In genomic region chr11:88114871-88115301, GRCm38 (mm10) we compare ENCODE assay signal across 8 mouse cellular contexts. TPM values are rescaled to one million over a fixed set of nuclear protein-coding genes. Genes with fewer than 3 reads are reported as not detected.
DNase-seq lines count a peak whose midpoint lies in the region; ATAC-seq lines count a peak whose summit lies in the region.
"Had no signal": no experiment of that assay in that cellular context is flagged by ENCODE, and none has a peak within 500 bp of the region (broad histone marks: within the 10 kb centered on the region; RNA-seq: fewer than 3 reads in every experiment).

No protein-coding gene starts in this region.

- H3K27me3 ChIP-seq in embryonic facial prominence, embryonic 11.5 days (ENCODE audit: control insufficient read depth, insufficient read depth, low read length) = no peaks in the 10 kb centered on the region
- H3K27me3 ChIP-seq in heart, embryonic 14.5 days (ENCODE audit: control insufficient read depth, insufficient read depth, low read length) = no peaks in the 10 kb centered on the region
- no peaks in the 10 kb centered on the region for H3K27me3 ChIP-seq in kidney, embryonic 15.5 days
- no peaks in the 10 kb centered on the region for H3K27me3 ChIP-seq in megakaryocyte, embryonic 14.5 days (replicated peaks)

- no peak overlapping the region for H3K4me2 ChIP-seq in embryonic facial prominence, embryonic 11.5 days (ENCODE audit: low read depth, low read length)
- H3K4me2 ChIP-seq in heart, embryonic 14.5 days (ENCODE audit: low read length) = peak overlapping the region; percentile 35
- 0 out of 2 replicates have a peak overlapping the region, but pooled peaks have one; percentile 17 for H3K4me2 ChIP-seq in kidney, embryonic 15.5 days
- H3K4me2 ChIP-seq: liver, embryonic 15.5 days had no signal

- no peak overlapping the region for H3K27ac ChIP-seq in embryonic facial prominence, embryonic 11.5 days (replicated peaks; ENCODE audit: low read depth, low read length)
- H3K27ac ChIP-seq in heart, embryonic 14.5 days (replicated peaks in 1 of 2; ENCODE audit: control insufficient read depth in 1 of 2, insufficient read depth in 1 of 2, low read depth in 2 of 2, low read length in 2 of 2) = peak overlapping the region; percentile 61 to 79
- peak overlapping the region; percentile 74 for H3K27ac ChIP-seq in kidney, embryonic 15.5 days
- H3K27ac ChIP-seq: liver, embryonic 15.5 days had no signal

- no peak for ATAC-seq in embryonic facial prominence, embryonic 11.5 days (replicated peaks; ENCODE audit: insufficient number of reproducible peaks, low FRiP score, low TSS enrichment, low read depth)
- no peak for ATAC-seq in heart, embryonic 14.5 days (ENCODE audit: insufficient number of reproducible peaks, insufficient read depth, low FRiP score, low read depth)
- peak; percentile 30; the same call in 1 of the 2 replicates for ATAC-seq in kidney, embryonic 15.5 days (replicated peaks; ENCODE audit: low FRiP score)

- no peaks in the 10 kb centered on the region for H3K9me3 ChIP-seq in embryonic facial prominence, embryonic 11.5 days (replicated peaks; ENCODE audit: control insufficient read depth, low read length)
- H3K9me3 ChIP-seq in heart, embryonic 14.5 days (ENCODE audit: control insufficient read depth, low read length) = no peaks in the 10 kb centered on the region
- no peaks in the 10 kb centered on the region for H3K9me3 ChIP-seq in kidney, embryonic 15.5 days (replicated peaks)
- no peaks in the 10 kb centered on the region for H3K9me3 ChIP-seq in megakaryocyte, embryonic 14.5 days
- H3K9me3 ChIP-seq: liver, embryonic 15.5 days had no signal

- DNase-seq in adrenal gland, postnatal 14 days = peak; percentile 68
- peak; percentile 42 for DNase-seq in embryonic facial prominence, embryonic 11.5 days (ENCODE audit: low spot score)
- peak; percentile 20 for DNase-seq in thymus, postnatal 25 days
- no peak for DNase-seq in cerebellum, adult 11-12 months

- no peak overlapping the region for H3K4me3 ChIP-seq in embryonic facial prominence, embryonic 11.5 days (ENCODE audit: low read depth, low read length)
- H3K4me3 ChIP-seq in heart, embryonic 14.5 days (ENCODE audit: control insufficient read depth in 1 of 2, insufficient read depth in 1 of 2, low read depth in 1 of 2, low read length in 2 of 2) = no peak overlapping the region
- H3K4me3 ChIP-seq in kidney, embryonic 15.5 days (replicated peaks) = no peak overlapping the region
- H3K4me3 ChIP-seq in megakaryocyte, embryonic 14.5 days (replicated peaks) = peak overlapping the region; percentile 78
- H3K4me3 ChIP-seq: liver, embryonic 15.5 days had no signal

- H3K36me3 ChIP-seq in embryonic facial prominence, embryonic 11.5 days (replicated peaks; ENCODE audit: control insufficient read depth, insufficient read depth, low read depth, low read length) = no peaks in the 10 kb centered on the region
- no peaks in the 10 kb centered on the region for H3K36me3 ChIP-seq in heart, embryonic 14.5 days (ENCODE audit: control insufficient read depth, insufficient read depth, low read length)
- H3K36me3 ChIP-seq in kidney, embryonic 15.5 days = no peaks in the 10 kb centered on the region
- peaks cover 43% of the 10 kb centered on the region for H3K36me3 ChIP-seq in megakaryocyte, embryonic 14.5 days (replicated peaks; ENCODE audit: low read length)
- H3K36me3 ChIP-seq: liver, embryonic 15.5 days had no signal

- peaks cover 12% of the 10 kb centered on the region for H3K4me1 ChIP-seq in embryonic facial prominence, embryonic 11.5 days (ENCODE audit: control insufficient read depth, insufficient read depth, low read length)
- H3K4me1 ChIP-seq in heart, embryonic 14.5 days (ENCODE audit: control insufficient read depth in 2 of 2, insufficient read depth in 2 of 2, low read length in 2 of 2) = peaks cover 69 to 83% of the 10 kb centered on the region in 2 experiments
- peaks cover 70% of the 10 kb centered on the region for H3K4me1 ChIP-seq in kidney, embryonic 15.5 days
- H3K4me1 ChIP-seq in megakaryocyte, embryonic 14.5 days = peaks cover 100% of the 10 kb centered on the region

- 33% methylated on average over 8 of the region's 8 CpGs for WGBS in embryonic facial prominence, embryonic 11.5 days
- 9% methylated on average over 8 of the region's 8 CpGs for WGBS in heart, embryonic 14.5 days
- 19% methylated on average over 8 of the region's 8 CpGs for WGBS in kidney, embryonic 15.5 days

- no peak overlapping the region for H3K9ac ChIP-seq in embryonic facial prominence, embryonic 11.5 days (replicated peaks; ENCODE audit: low read length)
- peak overlapping the region; percentile 57 for H3K9ac ChIP-seq in heart, embryonic 14.5 days (ENCODE audit: low read length)
- 0 out of 2 replicates have a peak overlapping the region, but pooled peaks have one; percentile 1 for H3K9ac ChIP-seq in kidney, embryonic 15.5 days
- H3K9ac ChIP-seq: liver, embryonic 15.5 days had no signal

RNA-seq across cellular contexts. Expression of gene Cuedc1, which starts 17.0 kb away (rescaled TPM):
- 37.9 and 41.9 TPM in 2 replicates for total RNA-seq in adrenal gland, postnatal 14 days (2021)
- 11.2 and 13.1 TPM in 2 replicates for polyA plus RNA-seq in embryonic facial prominence, embryonic 11.5 days (2014; fragmentation: Nextera tagmentation; extraction: Ambion mirVana)
- 14.3 and 17.0 TPM in 2 replicates for polyA plus RNA-seq in heart, embryonic 14.5 days (2014; fragmentation: Nextera tagmentation; extraction: Ambion mirVana)
- 18.8 and 23.4 TPM in 2 replicates for polyA plus RNA-seq in kidney, embryonic 15.5 days (2015; fragmentation: Nextera tagmentation; extraction: Ambion mirVana)
- 294 and 346 TPM in 2 replicates for polyA plus RNA-seq in megakaryocyte, embryonic 14.5 days (2012; ENCODE audit: insufficient read depth, low replicate concordance)

RNA-seq across cellular contexts. Expression of gene Vezf1, which starts 46.8 kb away (rescaled TPM):
- 39.8 and 42.4 TPM in 2 replicates for total RNA-seq in adrenal gland, postnatal 14 days (2021)
- 63.1 and 69.3 TPM in 2 replicates for polyA plus RNA-seq in embryonic facial prominence, embryonic 11.5 days (2014; fragmentation: Nextera tagmentation; extraction: Ambion mirVana)
- polyA plus RNA-seq in heart, embryonic 14.5 days (2014; fragmentation: Nextera tagmentation; extraction: Ambion mirVana) = 23.9 and 26.2 TPM in 2 replicates
- 42.5 and 42.8 TPM in 2 replicates for polyA plus RNA-seq in kidney, embryonic 15.5 days (2015; fragmentation: Nextera tagmentation; extraction: Ambion mirVana)
- 5.8 and 9.9 TPM in 2 replicates for polyA plus RNA-seq in megakaryocyte, embryonic 14.5 days (2012; ENCODE audit: insufficient read depth, low replicate concordance)

Comparison
In these comparisons a context has a peak if more than half of its experiments do, and no peak if none do; other contexts are left out.
1. RNA of gene Cuedc1, which starts 17.0 kb away (polyA plus RNA-seq): 294 to 346 TPM in megakaryocyte, embryonic 14.5 days; 18.8 to 23.4 TPM in kidney, embryonic 15.5 days, 14.3 to 17.0 TPM in heart, embryonic 14.5 days and 11.2 to 13.1 TPM in embryonic facial prominence, embryonic 11.5 days; every median in the first group is over 10 times any median in the second.